Mouse (Mus musculus) layer of hippocampus, adult 8-10 months (tissue): ENCODE measurements at regions not wholly inside any gene's neighbourhood (a gene's known extent, or its start where the extent isn't known, plus 50 kb on each side); places are given as distances from the start of the nearest gene placed in this dataset.

Source experiments
- DNase-seq, 2 experiments: peaks; one replicate each; pipeline ENCODE4 v3.0.0; 2022; ENCODE audit warnings: low spot score in 2 of 2

DNA sequence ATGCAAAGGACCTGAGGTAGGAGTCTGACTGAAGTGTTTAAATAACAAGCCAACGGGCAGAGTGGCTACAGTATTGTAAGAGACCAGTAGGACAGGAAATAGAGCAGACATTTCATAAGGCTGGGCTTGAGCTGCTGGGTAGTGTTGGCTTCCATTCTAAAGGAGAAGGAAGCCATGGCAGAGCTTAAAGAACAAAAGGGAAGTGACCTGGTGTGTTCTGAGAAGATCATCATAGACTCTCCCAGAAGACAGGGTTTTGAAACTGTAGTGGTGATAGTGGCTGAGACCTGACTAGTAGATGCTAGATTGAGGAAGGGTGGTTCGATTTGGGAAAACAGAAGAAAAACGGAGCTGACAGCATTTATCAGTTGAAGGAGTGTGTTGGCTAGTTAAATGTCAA lies 514.1 kb upstream of the Zfp462 start:
- no peak for DNase-seq

- DNase-seq, result no peak
These were observed 484.3 kb upstream of the Zfp462 start for GRCm38 (mm10) chr4:54460596-54460995.

GRCm38 (mm10) chr4:54469176-54469575 lies 475.7 kb upstream of the Zfp462 start:
- no peak for DNase-seq

DNA sequence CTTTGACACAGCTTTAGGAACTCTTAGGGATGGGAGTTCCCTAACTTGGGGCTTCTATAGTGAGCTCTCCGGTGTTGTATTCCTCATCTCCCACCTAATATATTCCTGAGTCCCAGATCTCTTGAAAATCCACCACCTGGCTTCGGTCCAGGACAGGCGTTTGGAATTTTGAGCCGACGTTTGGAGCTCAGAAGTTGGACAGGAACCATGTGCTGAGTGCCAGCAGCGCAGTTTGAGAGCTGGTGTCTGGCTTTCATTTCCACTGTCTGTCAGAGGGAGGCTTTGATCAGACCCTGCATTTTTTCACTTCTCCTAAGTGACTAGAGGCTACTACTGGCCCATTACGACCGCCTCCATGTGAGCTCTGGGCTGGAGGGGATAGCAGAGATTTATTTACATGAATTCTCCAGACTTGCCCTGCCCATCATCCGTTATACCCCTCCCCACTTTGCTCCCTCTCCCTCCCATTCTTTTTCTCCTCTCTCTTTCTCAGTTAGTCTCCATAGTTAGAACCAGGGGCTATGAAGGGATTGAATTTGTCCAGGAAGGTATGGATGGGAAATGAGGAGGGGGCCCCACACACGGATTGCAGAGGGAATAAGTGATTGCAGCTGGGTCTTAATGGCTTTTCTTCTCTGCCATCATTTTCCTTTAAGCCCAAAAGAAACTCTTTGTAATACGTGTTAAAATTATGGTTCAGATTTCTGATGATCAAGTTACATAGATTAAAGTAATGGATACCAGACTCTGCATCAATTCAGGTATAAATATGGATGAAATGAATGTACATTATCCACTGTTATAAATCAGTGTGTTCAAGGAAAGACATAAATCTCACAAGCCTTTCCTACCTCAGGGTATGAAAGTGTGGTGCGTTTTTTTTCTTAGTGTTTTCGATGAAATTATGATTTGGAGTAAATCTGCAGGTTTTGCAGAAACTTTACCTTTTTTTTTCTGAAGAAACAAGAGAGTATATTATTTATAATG lies 474.5 kb upstream of the Zfp462 start:
- DNase-seq, result peak; percentile 29 to 58

DNA sequence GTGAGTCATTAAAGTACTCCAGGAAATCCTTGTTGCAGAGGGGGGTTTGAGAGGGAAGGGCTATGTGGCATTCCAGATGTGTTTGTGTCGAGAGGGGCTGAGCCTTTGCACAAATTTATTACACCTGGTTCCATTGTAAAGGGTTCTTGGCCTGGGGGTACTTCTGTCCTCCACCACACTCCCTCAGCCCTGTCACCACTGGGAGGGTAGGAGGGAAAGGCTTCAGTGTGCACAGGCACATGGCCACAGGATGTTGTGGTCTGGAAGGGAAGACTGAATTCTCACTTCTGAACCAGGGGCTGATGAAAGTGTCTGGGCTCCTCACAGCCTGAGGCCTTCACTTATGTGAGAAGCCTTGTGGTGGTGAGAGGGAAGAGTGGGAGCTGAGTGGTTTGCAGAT lies 473.8 kb upstream of the Zfp462 start:
- DNase-seq, result no peak

DNA sequence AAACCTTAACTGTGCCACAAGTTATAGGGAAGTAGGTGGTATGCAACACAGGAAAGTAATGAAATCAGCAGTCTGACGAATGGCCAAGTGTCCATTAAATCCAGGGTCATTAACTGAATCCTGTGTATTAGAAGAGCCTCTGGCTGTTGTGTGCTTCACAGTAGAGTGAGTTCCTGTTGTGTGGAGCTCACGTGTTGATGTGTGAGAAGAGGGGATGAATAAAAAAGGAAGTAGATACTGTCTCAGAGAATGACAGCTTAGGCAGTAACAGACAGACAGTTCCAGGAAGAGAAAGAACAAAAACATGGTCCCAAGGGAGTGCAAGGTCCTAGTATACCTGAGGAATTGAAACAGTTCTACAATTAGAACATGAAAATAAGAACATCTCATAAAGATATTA lies 463.1 kb upstream of the Zfp462 start:
- no peak for DNase-seq

- no peak for DNase-seq
These were observed 451.8 kb upstream of the Zfp462 start for GRCm38 (mm10) chr4:54493074-54493473.

- DNase-seq, result no peak
These were observed 447.4 kb upstream of the Zfp462 start for GRCm38 (mm10) chr4:54497312-54497994.

GRCm38 (mm10) chr4:54515934-54516333 lies 428.9 kb upstream of the Zfp462 start:
- DNase-seq, result peak; percentile 10 to 24

DNA sequence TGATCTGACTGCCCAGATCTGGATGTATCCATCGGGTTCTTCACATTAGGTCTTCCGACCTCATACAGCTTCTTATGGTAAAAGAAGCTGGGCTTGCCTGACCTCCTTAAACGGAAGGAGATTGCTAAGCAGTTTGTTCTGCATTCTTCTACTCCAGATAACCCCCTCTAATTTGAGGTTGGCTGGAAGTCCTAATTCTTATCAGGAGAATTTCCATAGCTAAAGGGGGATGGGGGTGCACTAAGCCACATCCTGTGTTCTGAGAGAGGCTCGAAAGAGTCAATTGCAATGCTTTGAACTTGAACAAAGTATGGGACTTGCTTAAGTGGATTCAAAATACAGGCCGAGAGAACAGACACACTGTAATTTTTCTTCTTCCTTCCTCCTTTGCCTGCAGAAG lies 421.6 kb upstream of the Zfp462 start:
- DNase-seq, result no peak

DNA sequence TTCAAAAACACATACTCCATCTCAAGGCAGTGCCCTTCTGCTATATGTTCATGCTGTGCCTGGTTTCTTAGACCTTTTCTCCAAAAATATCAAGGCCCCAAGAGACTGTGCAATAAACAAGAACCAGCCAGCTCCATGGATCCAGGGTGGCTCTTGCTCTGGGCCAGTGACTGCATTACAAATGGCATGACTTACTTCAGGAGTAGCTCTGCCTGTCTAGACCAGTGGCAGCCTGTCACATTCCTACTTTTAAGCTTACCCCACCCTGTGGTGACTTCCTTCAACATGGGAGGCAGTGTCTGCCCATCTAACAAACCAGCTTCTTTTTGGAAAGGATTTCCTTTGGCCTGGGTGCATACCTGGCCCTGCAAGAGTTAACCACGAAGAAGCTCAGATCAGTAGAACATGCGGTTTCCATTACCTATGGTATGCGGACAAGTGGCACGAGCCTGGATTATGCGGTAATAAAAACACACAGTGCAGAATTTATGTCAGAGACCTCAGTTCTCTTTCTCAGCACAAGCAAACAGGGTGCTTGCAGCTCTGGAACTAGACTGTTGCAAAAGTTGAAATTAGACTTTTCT lies 418.8 kb upstream of the Zfp462 start:
- DNase-seq, result no peak

DNA sequence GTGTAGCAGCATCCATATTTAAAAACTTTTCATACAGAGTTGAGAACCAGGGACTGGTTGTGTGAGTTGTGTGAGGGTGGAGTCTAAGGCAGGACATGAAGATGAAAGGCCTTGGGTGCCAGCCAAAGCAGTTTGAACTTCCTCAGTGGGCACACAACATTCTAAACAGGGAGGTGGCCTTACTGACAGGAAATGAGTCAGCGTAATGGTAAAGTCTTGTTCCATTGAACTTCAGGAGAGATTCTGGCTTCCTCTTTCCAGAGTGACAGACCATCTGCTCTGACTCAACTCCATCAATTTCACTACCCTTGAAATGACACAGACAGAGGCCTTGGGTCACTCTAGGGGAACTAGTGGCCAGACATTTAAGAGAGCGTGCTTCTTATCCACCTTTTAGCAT lies 417.2 kb upstream of the Zfp462 start:
- DNase-seq, result no peak

DNA sequence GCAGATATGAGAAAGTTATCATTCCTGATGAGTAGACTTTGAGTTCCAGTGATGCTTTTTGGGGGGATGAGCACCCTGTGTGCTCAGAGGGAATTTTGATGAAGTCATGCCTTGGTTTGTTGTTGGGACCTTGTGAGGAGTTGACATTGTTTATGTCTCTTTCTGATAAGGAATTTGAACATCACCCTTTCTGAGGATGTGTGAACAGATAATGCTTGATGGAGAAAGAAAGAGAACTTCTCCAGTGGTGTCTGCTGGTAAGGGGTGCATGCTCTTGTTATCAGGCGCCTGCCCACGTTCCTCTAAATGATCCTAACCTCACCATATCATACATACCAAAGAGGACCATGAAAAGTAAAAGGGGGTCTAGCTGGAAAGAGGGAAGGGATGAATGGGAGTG lies 413.1 kb upstream of the Zfp462 start:
- no peak for DNase-seq

DNA sequence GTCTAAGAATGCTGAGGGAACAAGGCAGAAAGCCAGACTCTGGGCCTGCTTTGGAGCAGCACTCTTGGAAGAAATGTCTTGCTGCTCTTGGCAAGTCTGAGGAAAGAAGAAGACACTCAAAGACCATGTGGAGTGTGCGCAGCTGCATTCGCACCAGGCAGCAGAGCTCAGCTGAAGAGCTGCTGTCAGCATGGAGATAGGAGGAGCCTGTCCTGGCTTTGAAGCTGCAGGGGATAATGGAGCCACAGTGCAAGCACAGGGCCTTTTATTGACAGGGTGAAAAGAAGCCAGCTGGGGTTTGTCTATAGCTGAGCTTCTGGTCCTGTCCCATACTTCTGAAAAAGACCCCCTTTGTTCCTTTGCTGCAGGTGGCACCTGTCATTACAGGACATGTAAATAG lies 411.0 kb upstream of the Zfp462 start:
- DNase-seq, result peak; percentile 15 to 25

DNA sequence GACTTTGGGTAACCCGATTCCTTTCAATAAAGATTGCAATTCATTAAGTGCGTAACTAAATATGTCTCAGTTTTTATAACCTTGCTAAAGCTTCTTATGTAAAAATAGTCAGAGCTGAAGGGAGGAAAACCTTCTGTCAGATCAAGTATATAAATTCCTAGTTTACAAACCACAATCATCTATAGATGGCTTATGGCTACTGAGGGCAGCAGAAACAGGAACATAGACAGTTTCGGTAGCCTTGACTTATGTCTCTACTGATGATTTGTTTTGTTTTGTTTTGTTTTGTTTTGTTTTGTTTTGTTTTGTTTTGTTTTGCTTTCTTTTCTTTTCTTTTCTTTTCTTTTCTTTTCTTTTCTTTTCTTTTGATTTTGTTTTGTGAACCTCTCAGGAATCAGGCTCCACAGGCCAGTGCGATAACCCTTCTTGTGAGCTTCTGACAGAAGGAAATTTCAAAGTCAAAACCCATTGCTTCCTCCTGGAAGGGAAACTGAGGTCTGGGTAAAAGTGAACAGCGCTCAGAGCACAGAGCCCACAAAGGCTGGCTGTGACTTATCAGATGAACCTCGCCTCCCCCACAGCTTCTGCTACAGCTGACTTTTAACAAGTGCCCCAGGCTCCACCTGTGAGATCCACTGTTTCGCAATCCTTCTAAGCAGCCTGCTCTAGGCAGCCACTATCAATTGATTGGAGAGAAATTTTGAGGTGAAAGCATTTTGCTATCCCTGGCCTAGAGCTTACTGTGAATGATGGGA lies 391.8 kb upstream of the Zfp462 start:
- no peak for DNase-seq

- no peak for DNase-seq
These were observed 381.8 kb upstream of the Zfp462 start for GRCm38 (mm10) chr4:54563075-54563474.

DNA sequence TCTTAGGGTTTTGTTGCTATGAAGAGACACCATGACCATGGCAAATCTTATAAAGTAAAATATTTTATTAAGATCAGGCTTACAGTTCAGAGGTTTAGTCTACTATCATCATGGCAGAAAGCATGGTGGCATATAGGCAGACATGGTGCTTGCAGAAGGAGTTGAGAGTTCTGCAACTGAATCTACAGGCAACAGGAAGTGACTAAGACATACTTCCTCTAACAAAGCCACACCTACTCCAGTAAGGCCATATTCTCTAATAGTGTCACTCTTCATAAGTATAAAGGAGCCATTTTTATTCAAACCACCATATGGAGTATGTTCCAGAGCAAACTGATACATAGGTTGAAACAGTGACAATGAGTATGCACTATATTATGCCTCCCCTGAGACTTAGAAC lies 371.7 kb upstream of the Zfp462 start:
- DNase-seq, result no peak

DNA sequence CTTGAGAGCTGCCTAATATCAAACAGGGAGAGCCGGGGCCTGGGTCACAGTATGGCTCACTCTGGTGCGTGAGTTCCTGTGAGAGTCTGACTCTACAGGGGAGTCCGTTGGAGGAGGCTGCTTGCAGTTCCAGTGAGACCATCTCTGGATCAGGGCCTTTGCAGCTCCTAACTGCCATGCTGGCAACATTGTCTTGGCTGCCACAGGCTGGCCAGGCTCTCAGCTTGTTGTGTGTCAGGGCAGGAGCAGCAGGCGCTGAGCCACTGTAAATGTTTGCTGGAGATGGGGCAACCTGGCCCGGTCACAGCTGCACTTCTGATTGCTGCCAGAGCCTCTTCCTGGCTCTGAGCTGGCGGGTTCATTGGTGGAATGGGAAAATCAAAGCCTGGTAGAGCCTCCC lies 357.7 kb upstream of the Zfp462 start:
- no peak for DNase-seq

GRCm38 (mm10) chr4:54588704-54589103 lies 356.1 kb upstream of the Zfp462 start:
- no peak for DNase-seq

DNA sequence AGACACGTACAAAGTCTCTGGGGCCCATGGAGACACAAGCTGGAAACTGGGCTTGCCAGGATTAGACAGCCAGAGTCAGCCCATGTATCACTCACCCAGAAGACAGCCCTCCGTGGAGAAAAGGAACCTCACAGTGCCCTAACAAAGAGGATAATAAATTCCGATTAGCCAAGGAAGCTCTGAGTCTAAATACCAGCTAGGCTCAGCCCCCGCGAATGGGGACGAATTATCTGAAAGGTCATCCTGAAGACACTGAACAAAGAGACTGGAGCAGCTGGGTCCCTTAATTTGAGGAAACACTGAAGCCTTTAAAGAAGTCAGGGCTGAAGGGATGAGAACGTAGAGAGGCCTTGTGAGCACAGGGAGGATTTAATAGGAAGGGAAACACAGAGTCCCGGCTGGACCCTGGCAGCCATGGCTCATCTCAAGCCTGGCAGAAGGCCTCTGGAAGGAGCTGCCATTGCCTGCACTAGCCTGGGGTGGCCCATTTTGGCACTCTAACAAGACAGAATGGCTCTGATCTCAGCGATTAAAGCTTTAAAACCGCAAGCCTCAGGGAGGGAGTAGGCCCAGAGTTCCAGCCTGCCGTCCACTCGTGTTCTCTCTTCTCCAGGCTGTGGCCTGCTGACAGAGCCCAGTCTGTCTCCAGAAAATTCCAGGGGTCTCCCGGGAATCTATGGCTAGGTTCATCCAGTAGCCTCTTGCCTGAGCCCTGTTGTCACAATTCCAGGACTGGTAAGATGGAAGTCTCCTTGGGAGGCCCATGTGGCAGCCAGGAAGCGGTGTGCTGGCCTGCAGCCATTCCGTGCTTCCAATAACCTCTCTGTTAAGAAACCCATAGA lies 343.0 kb upstream of the Zfp462 start:
- DNase-seq, result peak; percentile 4 to 11
